Mouse (Mus musculus) midbrain, embryonic 15.5 days (tissue): Measurements from ENCODE around the gene Ptar1. TPM values are rescaled to one million over a fixed set of nuclear protein-coding genes. Genes with fewer than 3 reads are reported as not detected.

Experiments
- ATAC-seq: fragments of 200-750 bp; cut with Nextera tagmentation; replicated peaks from 2 replicates; pipeline ENCODE4 v1.8.0; 2017; ENCODE audit warnings: moderate TSS enrichment
- H3K27ac ChIP-seq: fragments of 300-500 bp; sonication (generic); 2 replicates; pipeline ENCODE4 v1.5.1; 2015; ENCODE audit warnings: mild to moderate bottlenecking, inconsistent platforms
- H3K27me3 ChIP-seq: fragments of 300-500 bp; sonication (generic); replicated peaks from 2 replicates; pipeline ENCODE4 v1.6.1; 2015; ENCODE audit warnings: inconsistent platforms
- H3K36me3 ChIP-seq: fragments of 300-500 bp; sonication (generic); replicated peaks from 2 replicates; pipeline ENCODE4 v1.6.1; 2015; ENCODE audit warnings: inconsistent platforms
- H3K4me1 ChIP-seq: fragments of 300-500 bp; sonication (generic); 2 replicates; pipeline ENCODE4 v1.6.1; 2015; ENCODE audit warnings: inconsistent platforms
- H3K4me2 ChIP-seq: fragments of 300-500 bp; sonication (generic); 2 replicates; pipeline ENCODE4 v1.6.1; 2015; ENCODE audit warnings: inconsistent platforms, mild to moderate bottlenecking, moderate library complexity
- H3K4me3 ChIP-seq: fragments of 300-500 bp; sonication (generic); 2 replicates; pipeline ENCODE4 v1.5.1; 2015; ENCODE audit warnings: mild to moderate bottlenecking, inconsistent platforms
- H3K9ac ChIP-seq: fragments of 300-500 bp; sonication (generic); 2 replicates; pipeline ENCODE4 v1.6.1; 2015; ENCODE audit warnings: mild to moderate bottlenecking, inconsistent platforms
- H3K9me3 ChIP-seq: fragments of 300-500 bp; sonication (generic); 2 replicates; pipeline ENCODE4 v1.6.1; 2016; ENCODE audit warnings: inconsistent platforms
- WGBS: fragments of 180-500 bp; shearing (Covaris S2); methylation state at CpG from one replicate; pipeline ENCODE4 v1.1.7; 2015; ENCODE audit warnings: mixed read lengths; 5-methylcytosine and 5-hydroxymethylcytosine counted together
- polyA plus RNA-seq: library from polyadenylated mRNA; unstranded; fragments of >200 nt; fragmentation: Nextera tagmentation; extraction: Ambion mirVana; gene quantifications from 2 replicates; pipeline ENCODE4 v1.2.1, GENCODE M21; 2015

Ptar1 gene
- polyA plus RNA-seq, 1 experiment from 2014 or later = 4.1 TPM

GRCm38 (mm10) chr19:23759322-23759945, 72.2 kb downstream of the Ptar1 start:
- Histone ChIP-seq H3K27me3 (no peaks in the 10 kb centered on the region), H3K9me3 (no peaks in the 10 kb centered on the region), H3K36me3 (no peaks in the 10 kb centered on the region), H3K9ac (peak overlapping the region; percentile 75), H3K4me3 (peak overlapping the region; percentile 56), H3K4me2 (peak overlapping the region; percentile 75), H3K4me1 (peaks cover 42% of the 10 kb centered on the region), H3K27ac (peak overlapping the region; percentile 99)
- ATAC-seq = peak; percentile 2
- WGBS = 3% methylated on average over 17 of the region's 17 CpGs

GRCm38 (mm10) chr19:23763371-23763770, 76.1 kb downstream of the Ptar1 start:
- H3K9ac ChIP-seq = no peak overlapping the region
- no peak overlapping the region for H3K4me3 ChIP-seq
- H3K27ac ChIP-seq = no peak overlapping the region
- H3K27me3 ChIP-seq = no peaks in the 10 kb centered on the region
- H3K36me3 ChIP-seq = no peaks in the 10 kb centered on the region
- WGBS = 87% methylated on average over 6 of the region's 6 CpGs
- peaks cover 43% of the 10 kb centered on the region for H3K4me1 ChIP-seq
- H3K9me3 ChIP-seq = no peaks in the 10 kb centered on the region
- no peak for ATAC-seq
- no peak overlapping the region for H3K4me2 ChIP-seq

GRCm38 (mm10) chr19:23764051-23764450, 76.8 kb downstream of the Ptar1 start:
- H3K9ac ChIP-seq = no peak overlapping the region
- no peaks in the 10 kb centered on the region for H3K9me3 ChIP-seq
- H3K27me3 ChIP-seq = no peaks in the 10 kb centered on the region
- 36% methylated on average over 2 of the region's 2 CpGs for WGBS
- no peak overlapping the region for H3K27ac ChIP-seq
- H3K4me3 ChIP-seq = no peak overlapping the region
- no peaks in the 10 kb centered on the region for H3K36me3 ChIP-seq
- H3K4me2 ChIP-seq = no peak overlapping the region
- ATAC-seq = no peak
- H3K4me1 ChIP-seq = peaks cover 43% of the 10 kb centered on the region

- no peak overlapping the region for H3K4me2 ChIP-seq
- no peaks in the 10 kb centered on the region for H3K9me3 ChIP-seq
- no peak overlapping the region for H3K27ac ChIP-seq
- WGBS = 46% methylated on average over 5 of the region's 5 CpGs
- H3K4me3 ChIP-seq = no peak overlapping the region
- H3K36me3 ChIP-seq = no peaks in the 10 kb centered on the region
- no peaks in the 10 kb centered on the region for H3K27me3 ChIP-seq
- H3K4me1 ChIP-seq = peaks cover 27% of the 10 kb centered on the region
- H3K9ac ChIP-seq = no peak overlapping the region
- ATAC-seq = no peak
Measured at GRCm38 (mm10) chr19:23768864-23769263, 81.6 kb downstream of the Ptar1 start.

- H3K9ac ChIP-seq = no peak overlapping the region; the same call in 1 of the 2 replicates
- no peak overlapping the region for H3K4me3 ChIP-seq
- no peaks in the 10 kb centered on the region for H3K36me3 ChIP-seq
- no peaks in the 10 kb centered on the region for H3K9me3 ChIP-seq
- peak overlapping the region; percentile 4; the same call in 1 of the 2 replicates for H3K4me2 ChIP-seq
- H3K4me1 ChIP-seq = peaks cover 16% of the 10 kb centered on the region
- ATAC-seq = peak; percentile 51; the same call in 1 of the 2 replicates
- peak overlapping the region; percentile 36; the same call in 1 of the 2 replicates for H3K27ac ChIP-seq
- 26% methylated on average over 10 of the region's 10 CpGs for WGBS
- H3K27me3 ChIP-seq = no peaks in the 10 kb centered on the region
Measured at GRCm38 (mm10) chr19:23770494-23771423, 83.5 kb downstream of the Ptar1 start.

- WGBS = 75% methylated on average over 7 of the region's 7 CpGs
- no peak for ATAC-seq
- no peak overlapping the region for H3K4me2 ChIP-seq
Measured at GRCm38 (mm10) chr19:23771971-23772370, 84.7 kb downstream of the Ptar1 start.

GRCm38 (mm10) chr19:23775356-23775755, 88.1 kb downstream of the Ptar1 start:
- Histone ChIP-seq H3K9me3 (no peaks in the 10 kb centered on the region), H3K36me3 (no peaks in the 10 kb centered on the region), H3K4me3 (no peak overlapping the region), H3K4me1 (peaks cover 11% of the 10 kb centered on the region), H3K27ac (no peak overlapping the region), H3K27me3 (no peaks in the 10 kb centered on the region), H3K9ac (no peak overlapping the region), H3K4me2 (no peak overlapping the region)
- WGBS = 60% methylated on average over 6 of the region's 6 CpGs
- peak; percentile 27; the same call in 1 of the 2 replicates for ATAC-seq

More at GRCm38 (mm10) chr19:23771971-23772370, 84.7 kb downstream of the Ptar1 start:
- Histone ChIP-seq H3K27ac (no peak overlapping the region), H3K9me3 (no peaks in the 10 kb centered on the region), H3K4me1 (peaks cover 16% of the 10 kb centered on the region), H3K9ac (no peak overlapping the region), H3K4me3 (no peak overlapping the region), H3K27me3 (no peaks in the 10 kb centered on the region), H3K36me3 (no peaks in the 10 kb centered on the region)

- Histone ChIP-seq H3K4me1 (peaks cover 13% of the 10 kb centered on the region), H3K27me3 (no peaks in the 10 kb centered on the region), H3K4me2 (no peak overlapping the region), H3K27ac (no peak overlapping the region), H3K4me3 (no peak overlapping the region), H3K9me3 (no peaks in the 10 kb centered on the region), H3K36me3 (no peaks in the 10 kb centered on the region), H3K9ac (no peak overlapping the region)
- no peak for ATAC-seq
Measured at GRCm38 (mm10) chr19:23779130-23779529, 91.9 kb downstream of the Ptar1 start.

- Histone ChIP-seq H3K4me1 (peaks cover 18% of the 10 kb centered on the region), H3K27ac (no peak overlapping the region), H3K4me3 (no peak overlapping the region), H3K27me3 (no peaks in the 10 kb centered on the region), H3K4me2 (no peak overlapping the region), H3K9me3 (no peaks in the 10 kb centered on the region), H3K9ac (no peak overlapping the region), H3K36me3 (no peaks in the 10 kb centered on the region)
- no peak for ATAC-seq
- WGBS = 90% methylated on average over 4 of the region's 4 CpGs
Measured at GRCm38 (mm10) chr19:23780105-23780504, 92.9 kb downstream of the Ptar1 start.

Other genes with a start within 250 kb of the Ptar1 start
- 2.9 and 3.2 TPM in 2 replicates for gene Mamdc2, start 239.0 kb upstream of the Ptar1 start, polyA plus RNA-seq
- 2.1 and 2.4 TPM in 2 replicates for gene 1700028P14Rik, start 34.6 kb upstream of the Ptar1 start, polyA plus RNA-seq
- 13.2 and 14.2 TPM in 2 replicates for gene Apba1, start 71.5 kb downstream of the Ptar1 start, polyA plus RNA-seq